Mouse (Mus musculus): Measurements from ENCODE around the gene Lyst.

- TF ChIP-seq CTCF (IDR thresholded peaks at IDR 0.05 in 2 of 3, conservative IDR thresholded peaks at IDR 0.05 in 1 of 3; ENCODE audit: control insufficient read depth in 1 of 3, insufficient read depth in 1 of 3, low read depth in 2 of 3, low read length in 3 of 3, poor library complexity in 1 of 3, severe bottlenecking in 1 of 3) (no peak), EP300 (IDR thresholded peaks at IDR 0.05; ENCODE audit: low read depth in 1 of 2, low read length in 2 of 2) (no peak), GATA1 (IDR thresholded peaks at IDR 0.05; ENCODE audit: low read depth, low read length) (no peak), NRF1 (IDR thresholded peaks at IDR 0.05; ENCODE audit: insufficient read depth, low read depth, low read length, poor library complexity, severe bottlenecking) (no peak), E2F4 (IDR thresholded peaks at IDR 0.05; ENCODE audit: borderline replicate concordance, low read depth, low read length) (no peak), TAL1 (IDR thresholded peaks at IDR 0.05; ENCODE audit: low read length) (no peak)
Measured at GRCm38 (mm10) chr13:13564116-13564515, 26.1 kb upstream of the Lyst start.
